Mouse (Mus musculus) kidney, embryonic 14.5 days (tissue): Measurements from ENCODE around the gene Ppp1r11. TPM values are rescaled to one million over a fixed set of nuclear protein-coding genes. Genes with fewer than 3 reads are reported as not detected.

Experiments
- polyA plus RNA-seq: library from polyadenylated mRNA; unstranded; fragments of >200 nt; fragmentation: Nextera tagmentation; extraction: Ambion mirVana; gene quantifications from 2 replicates; pipeline ENCODE4 v1.2.1, GENCODE M21; 2014

Gene Ppp1r11
- polyA plus RNA-seq, 1 experiment from 2014 or later: 125 TPM

Other genes with a start within 250 kb of the Ppp1r11 start
- gene H2-M10.5, start 178.8 kb downstream of the Ppp1r11 start, polyA plus RNA-seq: not detected in 2 replicates
- gene H2-M10.6, start 139.6 kb downstream of the Ppp1r11 start, polyA plus RNA-seq: not detected in 2 replicates
- gene Trim26, start 114.6 kb downstream of the Ppp1r11 start, polyA plus RNA-seq: 23.7 and 32.3 TPM in 2 replicates
- gene Trim15, start 84.5 kb downstream of the Ppp1r11 start, polyA plus RNA-seq: 0.10 and 0.23 TPM in 2 replicates
- 1.3 and 2.9 TPM in 2 replicates for gene Trim10, start 82.2 kb downstream of the Ppp1r11 start, polyA plus RNA-seq
- not detected in 2 replicates for gene Trim40, start 61.6 kb downstream of the Ppp1r11 start, polyA plus RNA-seq
- not detected in 2 replicates for gene Trim31, start 53.6 kb downstream of the Ppp1r11 start, polyA plus RNA-seq
- gene Rnf39, start 8.8 kb downstream of the Ppp1r11 start, polyA plus RNA-seq: 0.22 and 0.37 TPM in 2 replicates
- gene Znrd1, start 6.8 kb upstream of the Ppp1r11 start, polyA plus RNA-seq: 97.6 and 130 TPM in 2 replicates
- gene Znrd1as, start 6.9 kb upstream of the Ppp1r11 start, polyA plus RNA-seq: 6.6 and 10.3 TPM in 2 replicates
- not detected in 2 replicates for gene 2410137M14Rik, start 29.5 kb upstream of the Ppp1r11 start, polyA plus RNA-seq
- 0.16 and 0.39 TPM in 2 replicates for gene H2-M5, start 37.8 kb upstream of the Ppp1r11 start, polyA plus RNA-seq
- 44.6 and 67.5 TPM in 2 replicates for gene Zfp57, start 49.4 kb upstream of the Ppp1r11 start, polyA plus RNA-seq
- 0.12 and 0.14 TPM in 2 replicates for gene Mog, start 71.7 kb upstream of the Ppp1r11 start, polyA plus RNA-seq
- gene Gabbr1, start 94.2 kb upstream of the Ppp1r11 start, polyA plus RNA-seq: 8.1 and 11.6 TPM in 2 replicates
- gene Olfr90, start 136.8 kb upstream of the Ppp1r11 start, polyA plus RNA-seq: not detected in 2 replicates
- gene Olfr91, start 146.5 kb upstream of the Ppp1r11 start, polyA plus RNA-seq: not detected in 2 replicates
- not detected in 2 replicates for gene Olfr92, start 168.3 kb upstream of the Ppp1r11 start, polyA plus RNA-seq
- gene Olfr93, start 209.8 kb upstream of the Ppp1r11 start, polyA plus RNA-seq: not detected in 2 replicates
- gene Ubd, start 242.2 kb upstream of the Ppp1r11 start, polyA plus RNA-seq: not detected in 2 replicates
- gene Olfr94, start 249.3 kb upstream of the Ppp1r11 start, polyA plus RNA-seq: not detected in 2 replicates